Mouse (Mus musculus): ENCODE measurements around the gene Mrpl46.

- no peak for TF ChIP-seq CTCF (IDR thresholded peaks at IDR 0.05; ENCODE audit: borderline replicate concordance, extremely low read depth, insufficient read depth, insufficient read length)
- TF ChIP-seq POLR2A (IDR thresholded peaks at IDR 0.05; ENCODE audit: borderline replicate concordance, extremely low read depth, insufficient read depth, insufficient read length, poor library complexity, severe bottlenecking) = no peak
These were observed 4.6 kb downstream of the Mrpl46 start for GRCm38 (mm10) chr7:78778741-78779140.
